Mouse (Mus musculus) hindbrain, embryonic 15.5 days (tissue): Measurements from ENCODE around the gene Gpr132. TPM values are rescaled to one million over a fixed set of nuclear protein-coding genes. Genes with fewer than 3 reads are reported as not detected.
"Not testable (repeated sequence)": the region's sequence is repeated elsewhere in the genome, so short reads cannot be mapped to it uniquely, and the experiment has no call there.

Source experiments
- ATAC-seq: fragments of 200-750 bp; cut with Nextera tagmentation; 2 replicates; pipeline ENCODE4 v1.8.0; 2017; ENCODE audit warnings: low read depth, moderate number of reproducible peaks, moderate TSS enrichment; ENCODE audit not compliant: low FRiP score
- H3K27ac ChIP-seq: fragments of 300-500 bp; sonication (generic); replicated peaks from 2 replicates; pipeline ENCODE4 v1.5.1; 2015; ENCODE audit warnings: mild to moderate bottlenecking, inconsistent platforms
- H3K27me3 ChIP-seq: fragments of 300-500 bp; sonication (generic); 2 replicates; pipeline ENCODE4 v1.6.1; 2015; ENCODE audit warnings: control low read depth, inconsistent platforms
- H3K36me3 ChIP-seq: fragments of 300-500 bp; sonication (generic); 2 replicates; pipeline ENCODE4 v1.6.1; 2015; ENCODE audit warnings: control low read depth, inconsistent platforms
- H3K4me1 ChIP-seq: fragments of 300-500 bp; sonication (generic); replicated peaks from 2 replicates; pipeline ENCODE4 v1.6.1; 2015; ENCODE audit warnings: control low read depth, inconsistent platforms
- H3K4me2 ChIP-seq: fragments of 300-500 bp; sonication (generic); 2 replicates; pipeline ENCODE4 v1.6.1; 2015; ENCODE audit warnings: moderate library complexity, mild to moderate bottlenecking, inconsistent platforms
- H3K4me3 ChIP-seq: fragments of 300-500 bp; sonication (generic); 2 replicates; pipeline ENCODE4 v1.5.1; 2015; ENCODE audit warnings: mild to moderate bottlenecking, inconsistent platforms
- H3K9ac ChIP-seq: fragments of 300-500 bp; sonication (generic); 2 replicates; pipeline ENCODE4 v1.6.1; 2015; ENCODE audit warnings: inconsistent platforms
- H3K9me3 ChIP-seq: fragments of 300-500 bp; sonication (generic); 2 replicates; pipeline ENCODE4 v1.6.1; 2016; ENCODE audit warnings: control low read depth, inconsistent platforms
- WGBS: fragments of 180-500 bp; shearing (Covaris S2); methylation state at CpG from one replicate; pipeline ENCODE4 v1.1.7; 2015; 5-methylcytosine and 5-hydroxymethylcytosine counted together
- polyA plus RNA-seq: library from polyadenylated mRNA; unstranded; fragments of >200 nt; fragmentation: Nextera tagmentation; extraction: Ambion mirVana; gene quantifications from 2 replicates; pipeline ENCODE4 v1.2.1, GENCODE M21; 2015

The Gpr132 gene
- polyA plus RNA-seq, 1 experiment from 2014 or later, result not detected

- WGBS, result 85% methylated on average over 2 of the region's 2 CpGs
- H3K9me3 ChIP-seq, H3K4me1 ChIP-seq, H3K4me3 ChIP-seq, H3K27ac ChIP-seq, H3K36me3 ChIP-seq, H3K4me2 ChIP-seq, H3K9ac ChIP-seq, H3K27me3 ChIP-seq, ATAC-seq: not testable (repeated sequence)
These were observed 25.9 kb downstream of the Gpr132 start for GRCm38 (mm10) chr12:112842128-112842527.

DNA sequence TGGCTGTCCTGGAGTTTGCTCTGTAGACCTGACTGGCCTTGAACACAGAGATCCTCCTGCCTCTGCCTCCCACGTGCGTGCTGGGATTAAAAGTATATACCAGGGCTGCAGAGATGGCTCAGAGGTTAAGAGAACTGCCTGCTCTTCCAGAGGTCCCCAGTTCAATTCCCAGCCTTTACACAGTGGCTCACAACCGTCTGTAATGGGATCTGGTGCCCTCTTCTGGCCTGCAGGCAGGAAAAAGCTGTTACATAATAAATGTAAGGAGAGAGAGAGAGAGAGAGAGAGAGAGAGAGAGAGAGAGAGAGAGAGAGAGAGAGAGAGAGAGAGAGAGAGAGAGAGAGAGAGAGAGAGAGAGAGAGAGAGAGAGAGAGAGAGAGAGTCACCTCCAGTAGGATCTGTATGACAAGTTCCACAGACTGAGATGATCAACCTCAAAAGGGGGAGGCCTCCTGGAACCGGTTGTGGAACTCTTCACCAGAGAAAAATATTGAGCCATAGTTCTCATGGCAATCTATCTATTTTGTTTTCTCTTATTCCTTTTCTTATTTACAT is 26.6 kb downstream of the Gpr132 start:
- H3K4me2 ChIP-seq, H3K4me1 ChIP-seq, ATAC-seq, H3K36me3 ChIP-seq, H3K4me3 ChIP-seq, H3K9ac ChIP-seq, H3K27me3 ChIP-seq, H3K9me3 ChIP-seq, H3K27ac ChIP-seq: not testable (repeated sequence)
- 62% methylated on average over 4 of the region's 4 CpGs for WGBS

GRCm38 (mm10) chr12:112840209-112841086 is 27.6 kb downstream of the Gpr132 start:
- no peaks in the 10 kb centered on the region for H3K9me3 ChIP-seq
- no peak overlapping the region for H3K4me3 ChIP-seq
- ATAC-seq, result no peak
- H3K4me1 ChIP-seq, result no peaks in the 10 kb centered on the region
- H3K36me3 ChIP-seq, result no peaks in the 10 kb centered on the region
- H3K9ac ChIP-seq, result no peak overlapping the region
- H3K27ac ChIP-seq, result no peak overlapping the region
- no peaks in the 10 kb centered on the region for H3K27me3 ChIP-seq
- H3K4me2 ChIP-seq, result no peak overlapping the region
- WGBS, result 77% methylated on average over 25 of the region's 25 CpGs

DNA sequence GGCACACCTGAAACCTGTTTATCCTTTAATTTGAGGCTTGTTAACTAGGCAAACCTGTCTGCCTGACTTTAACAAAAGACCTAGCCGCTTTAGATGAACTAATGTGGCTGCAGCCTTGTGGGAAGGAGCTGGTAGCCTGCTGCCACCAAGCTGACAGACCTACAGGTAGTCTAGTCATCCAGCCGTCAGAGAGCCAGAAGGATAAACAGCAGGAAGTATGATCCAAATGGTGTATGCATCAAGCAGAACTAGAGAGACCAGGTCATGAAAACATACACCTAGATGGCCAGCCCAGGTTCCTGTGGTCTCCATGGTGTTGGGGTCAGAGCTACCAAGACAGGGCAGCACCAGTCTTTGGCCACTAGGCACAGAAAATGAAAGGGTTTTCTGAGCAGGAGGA is 33.0 kb downstream of the Gpr132 start:
- Histone ChIP-seq H3K4me2 (no peak overlapping the region), H3K9ac (no peak overlapping the region), H3K36me3 (peaks cover 5% of the 10 kb centered on the region; the same call in 1 of the 2 replicates), H3K4me1 (peaks cover 19% of the 10 kb centered on the region), H3K27me3 (no peaks in the 10 kb centered on the region), H3K4me3 (no peak overlapping the region), H3K27ac (no peak overlapping the region), H3K9me3 (no peaks in the 10 kb centered on the region)
- no peak for ATAC-seq
- 70% methylated on average over 2 of the region's 2 CpGs for WGBS

GRCm38 (mm10) chr12:112833527-112833926 is 34.5 kb downstream of the Gpr132 start:
- no peaks in the 10 kb centered on the region for H3K9me3 ChIP-seq
- 90% methylated on average over 6 of the region's 6 CpGs for WGBS
- no peaks in the 10 kb centered on the region for H3K27me3 ChIP-seq
- no peak overlapping the region for H3K4me2 ChIP-seq
- H3K9ac ChIP-seq, result no peak overlapping the region
- H3K27ac ChIP-seq, result no peak overlapping the region
- no peak overlapping the region for H3K4me3 ChIP-seq
- ATAC-seq, result no peak
- H3K4me1 ChIP-seq, result peaks cover 19% of the 10 kb centered on the region
- H3K36me3 ChIP-seq, result peaks cover 5% of the 10 kb centered on the region; the same call in 1 of the 2 replicates

GRCm38 (mm10) chr12:112832411-112832810 is 35.6 kb downstream of the Gpr132 start:
- 95% methylated on average over 5 of the region's 5 CpGs for WGBS
- ATAC-seq, result no peak
- H3K4me2 ChIP-seq, result no peak overlapping the region

GRCm38 (mm10) chr12:112830570-112830969 is 37.5 kb downstream of the Gpr132 start:
- 91% methylated on average over 3 of the region's 3 CpGs for WGBS
- Histone ChIP-seq H3K27me3 (no peaks in the 10 kb centered on the region), H3K9ac (peak overlapping the region; percentile 65), H3K4me3 (peak overlapping the region; percentile 78), H3K4me2 (peak overlapping the region; percentile 58), H3K36me3 (peaks cover 13% of the 10 kb centered on the region), H3K4me1 (peaks cover 47% of the 10 kb centered on the region), H3K9me3 (no peaks in the 10 kb centered on the region), H3K27ac (no peak overlapping the region)
- ATAC-seq, result no peak

More at GRCm38 (mm10) chr12:112832411-112832810, 35.6 kb downstream of the Gpr132 start:
- H3K4me3 ChIP-seq, result no peak overlapping the region
- H3K27ac ChIP-seq, result no peak overlapping the region
- no peak overlapping the region for H3K9ac ChIP-seq
- H3K9me3 ChIP-seq, result no peaks in the 10 kb centered on the region
- no peaks in the 10 kb centered on the region for H3K27me3 ChIP-seq
- peaks cover 28% of the 10 kb centered on the region for H3K4me1 ChIP-seq
- peaks cover 7% of the 10 kb centered on the region for H3K36me3 ChIP-seq

DNA sequence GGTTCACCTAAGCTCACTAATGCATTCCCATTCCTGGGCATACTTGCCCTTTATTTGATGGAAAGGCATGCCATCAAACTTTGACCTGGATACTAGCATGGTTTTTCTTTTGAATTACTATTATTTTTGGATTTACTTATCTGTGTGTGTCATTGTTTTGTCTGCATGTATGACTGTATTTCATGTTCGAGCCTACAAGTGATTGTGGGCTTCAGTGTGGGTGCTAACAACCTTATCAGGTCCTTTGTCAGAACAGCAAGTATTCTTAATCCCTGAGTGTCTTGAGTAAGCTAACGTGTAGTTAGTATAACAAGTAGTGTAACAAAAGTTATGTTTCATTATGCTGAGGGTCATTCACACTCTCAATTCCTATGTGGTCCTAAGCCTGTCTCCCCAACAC is 37.9 kb downstream of the Gpr132 start:
- ATAC-seq, result no peak
- 38% methylated on average over 2 of the region's 2 CpGs for WGBS
- peaks cover 47% of the 10 kb centered on the region for H3K4me1 ChIP-seq

DNA sequence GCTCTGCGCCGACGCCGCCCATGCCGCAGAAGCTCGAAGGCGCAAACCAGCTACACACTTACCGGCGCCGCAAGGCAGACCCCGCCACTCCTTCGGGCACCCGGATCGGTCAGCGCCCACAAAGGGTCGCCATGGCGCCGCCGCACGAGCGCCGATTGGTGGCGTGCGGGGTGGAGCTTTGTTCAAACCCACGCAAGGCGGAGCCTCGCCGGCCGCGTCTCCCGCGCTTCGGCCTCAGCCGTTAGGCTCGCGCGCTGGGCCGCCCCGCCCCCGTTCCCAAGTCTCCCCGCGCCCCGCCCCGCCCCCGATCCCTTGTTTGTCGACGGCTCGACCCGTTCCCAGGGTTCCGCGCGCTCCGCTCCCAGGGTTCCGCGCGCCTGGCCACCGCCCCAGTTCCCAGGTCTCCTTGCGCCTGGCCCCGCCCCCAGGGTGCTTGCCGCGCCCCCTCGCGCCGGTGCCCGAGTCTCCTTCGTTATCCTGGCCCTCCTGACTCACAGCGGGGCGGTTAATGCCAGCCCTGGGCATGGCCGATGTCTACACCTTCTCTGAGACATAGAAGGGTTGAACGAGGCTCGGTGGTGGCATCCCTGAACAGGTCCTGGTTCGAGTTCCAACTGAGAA is 38.7 kb downstream of the Gpr132 start, which contains the start of gene Cdca4:
Gene Cdca4 (minus strand): TSS at position 180 of the 621 bp plus-strand sequence.
- Histone ChIP-seq H3K4me1 (peaks cover 47% of the 10 kb centered on the region), H3K36me3 (peaks cover 21% of the 10 kb centered on the region), H3K27ac (peak within 1 kb of the TSS; percentile 94), H3K4me3 (peak within 1 kb of the TSS; percentile 78), H3K9me3 (no peaks in the 10 kb centered on the region), H3K9ac (peak within 1 kb of the TSS; percentile 84), H3K4me2 (peak within 1 kb of the TSS; percentile 61), H3K27me3 (no peaks in the 10 kb centered on the region)
- ATAC-seq, result peak; percentile 98
- 1% methylated on average over 41 of the region's 72 CpGs for WGBS

More for the DNA sequence above, 37.9 kb downstream of the Gpr132 start:
- Histone ChIP-seq H3K9ac (peak overlapping the region; percentile 65), H3K27ac (peak overlapping the region; percentile 94), H3K36me3 (peaks cover 14% of the 10 kb centered on the region), H3K9me3 (no peaks in the 10 kb centered on the region), H3K4me2 (peak overlapping the region; percentile 58), H3K27me3 (no peaks in the 10 kb centered on the region), H3K4me3 (peak overlapping the region; percentile 78)

GRCm38 (mm10) chr12:112828501-112829243 is 39.4 kb downstream of the Gpr132 start:
- peak overlapping the region; percentile 84 for H3K9ac ChIP-seq
- peak; percentile 77 for ATAC-seq
- H3K36me3 ChIP-seq, result peaks cover 25% of the 10 kb centered on the region
- H3K27ac ChIP-seq, result peak overlapping the region; percentile 94
- H3K4me2 ChIP-seq, result peak overlapping the region; percentile 61
- no peaks in the 10 kb centered on the region for H3K9me3 ChIP-seq
- peak overlapping the region; percentile 78 for H3K4me3 ChIP-seq
- WGBS, result under 1% methylated on average over 49 of the region's 51 CpGs
- H3K27me3 ChIP-seq, result no peaks in the 10 kb centered on the region
- peaks cover 51% of the 10 kb centered on the region for H3K4me1 ChIP-seq

- no peaks in the 10 kb centered on the region for H3K27me3 ChIP-seq
- H3K4me1 ChIP-seq, result peaks cover 50% of the 10 kb centered on the region
These were observed 42.1 kb downstream of the Gpr132 start for GRCm38 (mm10) chr12:112825901-112826300.

More at GRCm38 (mm10) chr12:112825901-112826300, 42.1 kb downstream of the Gpr132 start:
- H3K9me3 ChIP-seq, result no peaks in the 10 kb centered on the region
- no peak overlapping the region for H3K4me2 ChIP-seq
- no peak overlapping the region for H3K9ac ChIP-seq
- no peak overlapping the region for H3K4me3 ChIP-seq
- no peak overlapping the region for H3K27ac ChIP-seq
- peaks cover 28% of the 10 kb centered on the region for H3K36me3 ChIP-seq
- ATAC-seq, result no peak
- 94% methylated on average over 5 of the region's 5 CpGs for WGBS
